Mouse (Mus musculus) CH12.LX (cell line): Measurements from ENCODE around the gene Wwp2. TPM values are rescaled to one million over a fixed set of nuclear protein-coding genes. Genes with fewer than 3 reads are reported as not detected.
"Not testable (repeated sequence)": the region's sequence is repeated elsewhere in the genome, so short reads cannot be mapped to it uniquely, and the experiment has no call there.

ENCODE experiments used
- DNase-seq: peaks from one replicate; pipeline ENCODE4 v3.0.0-alpha.2; 2013; ENCODE audit errors: extremely low read depth
- H3K27ac ChIP-seq: 2 replicates; pipeline ENCODE4 v1.5.1; 2012; ENCODE audit warnings: low read depth, mild to moderate bottlenecking, control low read depth, moderate library complexity; ENCODE audit not compliant: insufficient read depth
- H3K27me3 ChIP-seq: replicated peaks from 2 replicates; pipeline ENCODE3; 2012; ENCODE audit warnings: inconsistent platforms
- H3K36me3 ChIP-seq, 2 experiments: replicated peaks in 1 of 2; 2 replicates each; pipeline versions ENCODE3 to v1.6.1; 2012; ENCODE audit warnings: inconsistent platforms in 1 of 2, low read length in 1 of 2, mild to moderate bottlenecking in 1 of 2, mixed read lengths in 1 of 2, moderate library complexity in 1 of 2; ENCODE audit not compliant: control insufficient read depth in 1 of 2, insufficient read depth in 1 of 2
- H3K4me1 ChIP-seq, 2 experiments: 2 replicates each; pipeline ENCODE4 v1.6.1; 2012; ENCODE audit warnings: inconsistent platforms in 1 of 2, moderate library complexity in 1 of 2; ENCODE audit not compliant: insufficient read depth in 2 of 2, control insufficient read depth in 1 of 2
- H3K4me2 ChIP-seq: 2 replicates; pipeline ENCODE4 v1.6.1; 2012; ENCODE audit warnings: low read depth, mild to moderate bottlenecking, control low read depth; ENCODE audit not compliant: poor library complexity, insufficient read depth, severe bottlenecking
- H3K4me3 ChIP-seq, 3 experiments: fragments of 150-350 bp in 1 of 3; sonication (generic) in 1 of 3; replicated peaks in 1 of 3; 2 replicates each; pipeline versions ENCODE3 to v1.5.1; 2011 to 2012; ENCODE audit warnings: low read depth in 2 of 3, low read length in 2 of 3, mild to moderate bottlenecking in 2 of 3, moderate library complexity in 2 of 3, control low read depth in 1 of 3, improper control_type of control experiment in 1 of 3, inconsistent platforms in 1 of 3, mixed read lengths in 1 of 3; ENCODE audit not compliant: poor library complexity in 1 of 3
- H3K79me2 ChIP-seq: replicated peaks from 2 replicates; pipeline ENCODE4 v1.6.1; 2012; ENCODE audit warnings: mild to moderate bottlenecking, moderate library complexity; ENCODE audit not compliant: control insufficient read depth, poor library complexity, insufficient read depth, severe bottlenecking; ENCODE audit errors: extremely low read depth
- H3K9ac ChIP-seq: 2 replicates; pipeline ENCODE4 v1.6.1; 2012; ENCODE audit warnings: low read depth, mild to moderate bottlenecking, control low read depth, moderate library complexity; ENCODE audit not compliant: insufficient read depth
- H3K9me3 ChIP-seq: replicated peaks from 2 replicates; pipeline ENCODE3; 2012; ENCODE audit warnings: low read length, inconsistent platforms, mixed read lengths
- BHLHE40 ChIP-seq: IDR thresholded peaks from 2 replicates; pipeline ENCODE4 v1.6.1; 2011; ENCODE audit warnings: mild to moderate bottlenecking, low read depth, low read length, improper control_type of control experiment
- CHD1 ChIP-seq: IDR thresholded peaks from 2 replicates; pipeline ENCODE4 v1.6.1; 2012; ENCODE audit warnings: low read depth, low read length, improper control_type of control experiment, inconsistent platforms
- CHD2 ChIP-seq: IDR thresholded peaks from 2 replicates; pipeline ENCODE4 v1.6.1; 2011; ENCODE audit warnings: low read length, improper control_type of control experiment
- ELF1 ChIP-seq: IDR thresholded peaks from 2 replicates; pipeline ENCODE4 v1.6.1; 2014; ENCODE audit warnings: low read depth, mild to moderate bottlenecking, inconsistent platforms, low read length, improper control_type of control experiment
- ETS1 ChIP-seq: conservative IDR thresholded peaks from 2 replicates; pipeline ENCODE4 v1.6.1; 2012; ENCODE audit warnings: low read depth, mild to moderate bottlenecking, inconsistent platforms, low read length, improper control_type of control experiment, moderate library complexity
- IRF4 ChIP-seq: IDR thresholded peaks from 2 replicates; pipeline ENCODE4 v1.6.1; 2014; ENCODE audit warnings: low read depth, mild to moderate bottlenecking, inconsistent platforms, low read length, improper control_type of control experiment
- JUN ChIP-seq: IDR thresholded peaks from 2 replicates; pipeline ENCODE4 v1.6.1; 2011; ENCODE audit warnings: low read depth, mild to moderate bottlenecking, low read length, improper control_type of control experiment, moderate library complexity; ENCODE audit not compliant: insufficient read depth
- MAX ChIP-seq: IDR thresholded peaks from 2 replicates; pipeline ENCODE4 v1.6.1; 2011; ENCODE audit warnings: low read length, improper control_type of control experiment
- MAZ ChIP-seq: IDR thresholded peaks from 2 replicates; pipeline ENCODE4 v1.6.1; 2012; ENCODE audit warnings: low read depth, mild to moderate bottlenecking, inconsistent platforms, low read length, improper control_type of control experiment, moderate library complexity
- MEF2A ChIP-seq: IDR thresholded peaks from 2 replicates; pipeline ENCODE4 v1.6.1; 2014; ENCODE audit warnings: low read depth, mild to moderate bottlenecking, inconsistent platforms, low read length, improper control_type of control experiment, borderline replicate concordance
- MXI1 ChIP-seq: IDR thresholded peaks from 2 replicates; pipeline ENCODE4 v1.6.1; 2011; ENCODE audit warnings: mild to moderate bottlenecking, low read depth, low read length, improper control_type of control experiment
- MYC ChIP-seq: IDR thresholded peaks from 2 replicates; pipeline ENCODE4 v1.6.1; 2011; ENCODE audit warnings: low read depth, mild to moderate bottlenecking, improper control_type of control experiment, low read length
- NELFE ChIP-seq: IDR thresholded peaks from 2 replicates; pipeline ENCODE4 v1.6.1; 2011; ENCODE audit warnings: low read depth, low read length, improper control_type of control experiment
- NRF1 ChIP-seq: IDR thresholded peaks from 2 replicates; pipeline ENCODE4 v1.6.1; 2014; ENCODE audit warnings: low read depth, mild to moderate bottlenecking, inconsistent platforms, low read length, improper control_type of control experiment, moderate library complexity
- TBP ChIP-seq: conservative IDR thresholded peaks from 2 replicates; pipeline ENCODE4 v1.6.1; 2011; ENCODE audit warnings: low read depth, low read length, improper control_type of control experiment
- ZC3H11A ChIP-seq: IDR thresholded peaks from 2 replicates; pipeline ENCODE4 v1.6.1; 2012; ENCODE audit warnings: low read depth, mild to moderate bottlenecking, inconsistent platforms, low read length, improper control_type of control experiment
- ZKSCAN1 ChIP-seq: IDR thresholded peaks from 2 replicates; pipeline ENCODE4 v1.6.1; 2012; ENCODE audit warnings: low read depth, inconsistent platforms, low read length, improper control_type of control experiment, borderline replicate concordance
- ZMIZ1 ChIP-seq: IDR thresholded peaks from 2 replicates; pipeline ENCODE4 v1.6.1; 2012; ENCODE audit warnings: low read depth, mild to moderate bottlenecking, inconsistent platforms, low read length, improper control_type of control experiment
- ZNF384 ChIP-seq: IDR thresholded peaks from 2 replicates; pipeline ENCODE4 v1.6.1; 2012; ENCODE audit warnings: low read depth, low read length, improper control_type of control experiment, inconsistent platforms
- dilution Hi-C: fragments of 300-500 bp; cut with MboI; formaldehyde crosslinking; loops from 2 replicates; pipeline ENCODE4 v1.14.3; 2020; ENCODE audit warnings: low sequenced_read_pairs; ENCODE audit not compliant: extremely low pct_unique_long_range_greater_than_20kb, extremely low pct_ligation_motif_present
- in situ Hi-C: fragments of 300-500 bp; cut with MboI; formaldehyde crosslinking; loops from 3 replicates; pipeline ENCODE4 v1.14.3; 2019; ENCODE audit warnings: low sequenced_read_pairs, low pct_ligation_motif_present, low pct_unique_long_range_greater_than_20kb, mixed read lengths
- polyA plus RNA-seq: library from polyadenylated mRNA; unstranded; fragments of >175 nt; gene quantifications from 2 replicates; pipeline ENCODE4 v1.2.1, GENCODE M21; 2012; ENCODE audit warnings: low read depth; ENCODE audit not compliant: insufficient read length
- total RNA-seq, 2 experiments: library from RNA; depleted of rRNA; stranded (reverse); fragments of 300-350 nt in 1 of 2; fragments of >200 nt in 1 of 2; gene quantifications; 2 replicates each; pipeline ENCODE4 v1.2.3; 2012 to 2014

The Wwp2 gene
- total and polyA plus RNA-seq, 3 experiments, result 13.5 to 30.3 (median 20.7) TPM

- TF ChIP-seq ZMIZ1 (no peak), TBP (no peak)
- Histone ChIP-seq H3K4me2 (no peak overlapping the region), H3K36me3 (peaks cover 5 to 65% of the 10 kb centered on the region in 2 experiments), H3K27me3 (no peaks in the 10 kb centered on the region), H3K9ac (no peak overlapping the region), H3K79me2 (no peaks in the 10 kb centered on the region), H3K27ac (no peak overlapping the region), H3K4me3 (no peak overlapping the region), H3K4me1 (peaks cover 0 to 22% of the 10 kb centered on the region in 2 experiments; a peak in 2 of 4 replicates), H3K9me3 (no peaks in the 10 kb centered on the region)
- dilution Hi-C loops, result no loop called here
- in situ Hi-C loops, result no loop called here
- no peak for DNase-seq
Measured at GRCm38 (mm10) chr8:107473369-107473768, 37.2 kb downstream of the Wwp2 start.

GRCm38 (mm10) chr8:107475613-107476012 lies 39.4 kb downstream of the Wwp2 start:
- Histone ChIP-seq H3K27me3 (no peaks in the 10 kb centered on the region), H3K36me3 (peaks cover 7 to 60% of the 10 kb centered on the region in 2 experiments), H3K9ac (no peak overlapping the region), H3K9me3 (no peaks in the 10 kb centered on the region), H3K4me3 (no peak overlapping the region), H3K79me2 (no peaks in the 10 kb centered on the region), H3K4me2 (no peak overlapping the region), H3K27ac (no peak overlapping the region), H3K4me1 (peaks cover 0 to 25% of the 10 kb centered on the region in 2 experiments; a peak in 2 of 4 replicates)
- DNase-seq, result no peak
- in situ Hi-C loops (no loop called here), dilution Hi-C loops (no loop called here)
- TF ChIP-seq CHD1, result no peak
- TF ChIP-seq MYC, result no peak
- no peak for TF ChIP-seq CHD2
- TF ChIP-seq MAZ, result no peak
- no peak for TF ChIP-seq ELF1
- TF ChIP-seq ZKSCAN1, result no peak
- TF ChIP-seq ZMIZ1, result no peak
- no peak for TF ChIP-seq NELFE
- TF ChIP-seq ZC3H11A, result no peak
- TF ChIP-seq MAX, result no peak
- TF ChIP-seq IRF4, result no peak
- no peak for TF ChIP-seq BHLHE40
- TF ChIP-seq NRF1, result no peak
- no peak for TF ChIP-seq JUN
- TF ChIP-seq MEF2A, result no peak
- no peak for TF ChIP-seq ZNF384
- TF ChIP-seq TBP, result no peak
- no peak for TF ChIP-seq MXI1
- no peak for TF ChIP-seq ETS1
- TF ChIP-seq, all 38 proteins: peak for 0

DNA sequence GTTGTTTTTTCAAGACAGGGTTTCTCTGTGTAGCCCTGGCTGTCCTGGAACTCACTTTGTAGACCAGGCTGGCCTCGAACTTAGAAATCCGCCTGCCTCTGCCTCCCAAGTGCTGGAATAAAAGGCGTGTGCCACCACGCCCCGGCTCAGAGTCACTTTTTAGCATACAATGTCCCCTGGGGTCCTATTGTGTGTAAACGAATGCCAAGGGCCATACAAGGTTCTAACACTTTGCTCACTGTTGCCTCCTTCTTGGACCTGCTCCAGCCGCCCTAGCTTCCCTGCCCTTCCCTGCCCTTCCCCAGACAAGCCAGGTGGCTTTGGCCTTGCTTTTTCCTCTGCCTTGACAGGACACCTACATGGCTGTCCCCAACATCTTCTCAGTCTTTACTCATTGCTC lies 40.6 kb downstream of the Wwp2 start:
- H3K79me2 ChIP-seq, in situ Hi-C loops, DNase-seq, H3K27me3 ChIP-seq, H3K4me2 ChIP-seq, H3K9ac ChIP-seq, H3K4me3 ChIP-seq, H3K9me3 ChIP-seq, dilution Hi-C loops, H3K27ac ChIP-seq: not testable (repeated sequence)
- peaks cover 0 to 25% of the 10 kb centered on the region in 2 experiments; a peak in 2 of 4 replicates for H3K4me1 ChIP-seq
- peaks cover 5 to 61% of the 10 kb centered on the region in 2 experiments for H3K36me3 ChIP-seq
